Mouse (Mus musculus) embryonic stem cell, embryonic (primary cell): ENCODE results near the gene Ndufc2.
"Not testable (repeated sequence)": the region's sequence is repeated elsewhere in the genome, so short reads cannot be mapped to it uniquely, and the experiment has no call there.

Experiments
- CTCF ChIA-PET, 4 experiments: fragments of 300-600 bp in 2 of 4; fragments of 350-600 bp in 2 of 4; sonication (Branson Sonifier 250); formaldehyde crosslinking; loops; one replicate each; lab custom pipeline; 2022; ENCODE audit warnings: inconsistent platforms in 2 of 4; lab: Charles Lee
- POLR2A ChIA-PET, 4 experiments: fragments of 300-600 bp in 2 of 4; fragments of 350-600 bp in 2 of 4; sonication (Branson Sonifier 250); formaldehyde crosslinking; loops; one replicate each; lab custom pipeline; 2022; ENCODE audit warnings: antibody characterized with exemption in 4 of 4, inconsistent platforms in 1 of 4; lab: Charles Lee

Ndufc2 gene

DNA sequence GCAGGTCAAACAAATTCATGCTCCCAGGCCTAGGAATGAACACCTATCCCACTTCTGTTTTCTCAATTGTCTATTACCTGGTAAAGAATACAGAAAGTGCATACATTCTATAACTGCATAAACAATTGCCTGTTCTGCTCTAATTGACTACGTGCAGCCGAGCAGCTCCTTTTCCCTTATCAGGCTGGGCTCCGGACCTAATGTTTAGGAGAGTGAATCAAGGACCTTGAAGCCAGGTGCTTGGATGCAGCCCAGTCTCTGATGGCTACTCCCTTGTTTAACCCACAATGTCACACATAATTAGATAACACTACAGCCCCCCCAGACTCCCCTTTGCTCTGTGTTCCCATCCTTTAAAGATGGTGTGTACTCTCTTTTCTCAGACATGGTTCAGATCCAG, 33.7 kb downstream of the Ndufc2 start:
- CTCF ChIA-PET, result not testable (repeated sequence)
- POLR2A ChIA-PET, result interaction anchor here in 2 of 4 experiments (0.6 to 4.4 kb wide), 7 partner anchors 9 to 47 kb away, joined by 3 to 22 read pairs (median 4); partner anchors contain the start of genes Ints4 (in 1 of the 2) and Kctd14 (in 1 of the 2)

DNA sequence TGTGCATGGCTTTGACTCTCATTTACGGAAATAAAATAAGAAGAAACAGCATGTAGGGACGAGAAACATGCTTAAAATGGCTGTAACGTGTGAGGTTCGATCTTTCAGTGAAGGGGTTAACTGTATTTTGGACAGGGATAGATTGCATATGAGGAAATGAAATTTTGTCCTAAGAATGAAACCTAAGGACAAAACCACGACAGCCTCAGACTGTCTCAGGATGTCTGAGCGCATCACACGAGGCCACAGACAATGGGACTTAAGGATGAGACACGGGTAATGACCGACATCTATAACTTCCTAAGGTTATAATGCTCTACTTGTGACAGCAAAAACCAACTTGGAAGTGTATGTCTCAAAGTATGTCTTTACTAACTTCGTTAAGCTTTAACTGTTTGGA, 34.7 kb downstream of the Ndufc2 start:
- CTCF ChIA-PET, result no interaction called here
- POLR2A ChIA-PET, result interaction anchor here in 1 of 4 experiments (1.0 to 4.4 kb wide), 6 partner anchors 10 to 63 kb away, joined by 3 to 22 read pairs (median 4); partner anchors contain the start of genes Alg8, Ints4 and Kctd14

- ChIA-PET POLR2A (interaction anchor here in 2 of 4 experiments (0.5 to 1.3 kb wide), 8 partner anchors 9 to 1703 kb away, joined by 3 to 7 read pairs (median 4); no protein-coding TSS in a partner anchor), CTCF (interaction anchor here in 2 of 4 experiments (0.5 to 0.6 kb wide), 2 partner anchors 19 to 139 kb away, joined by 3 to 5 read pairs; no protein-coding TSS in a partner anchor)
Measured at GRCm38 (mm10) chr7:97438986-97439385, 39.2 kb downstream of the Ndufc2 start.

- POLR2A ChIA-PET, result interaction anchor here in 3 of 4 experiments (0.5 to 2.4 kb wide), 19 partner anchors 9 to 650 kb away, joined by 3 to 14 read pairs (median 4); partner anchors contain the start of genes Aamdc (in 2 of the 3), Ints4 (in 2 of the 3), Alg8 (in 1 of the 3) and Ndufc2 (in 1 of the 3)
- CTCF ChIA-PET, result no interaction called here
Measured at GRCm38 (mm10) chr7:97446171-97446925, 46.5 kb downstream of the Ndufc2 start.

DNA sequence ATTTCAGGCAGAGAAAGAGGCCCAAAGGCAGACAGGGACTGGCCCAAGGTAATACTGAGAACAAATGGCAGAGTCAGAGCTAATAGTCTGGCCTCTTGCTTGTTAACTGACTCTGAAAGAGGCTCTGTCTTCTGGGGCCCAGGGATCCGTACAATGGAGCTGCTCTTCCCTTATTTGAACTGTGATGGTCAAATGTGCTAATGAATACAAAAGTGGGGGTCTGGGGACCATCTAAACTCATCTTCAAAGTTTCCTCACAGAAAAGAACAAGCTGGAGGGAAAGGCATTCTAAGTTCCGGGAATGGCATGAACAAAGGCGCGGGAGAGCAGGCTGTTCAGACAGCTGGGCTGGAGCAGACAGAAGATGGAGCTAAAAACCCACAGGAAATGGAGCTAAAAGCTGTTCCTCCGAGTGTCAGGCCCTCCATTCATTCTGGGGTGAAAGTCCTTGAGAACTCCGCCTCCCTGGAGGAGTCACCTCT, 47.3 kb downstream of the Ndufc2 start:
- ChIA-PET CTCF (interaction anchor here in 1 of 4 experiments (1.1 kb wide), 1 partner anchor 22 kb away, joined by 5 read pairs; no protein-coding TSS in a partner anchor), POLR2A (interaction anchor here in 3 of 4 experiments (0.5 to 2.4 kb wide), 21 partner anchors 9 to 276 kb away, joined by 3 to 14 read pairs (median 4); partner anchors contain the start of genes Aamdc (in 2 of the 3), Ints4 (in 2 of the 3), Alg8 (in 1 of the 3) and Ndufc2 (in 1 of the 3))

- CTCF ChIA-PET, result interaction anchor here in 1 of 4 experiments (0.6 kb wide), 1 partner anchor 24 kb away, joined by 4 read pairs; no protein-coding TSS in a partner anchor
Measured at GRCm38 (mm10) chr7:97451023-97451422, 51.2 kb downstream of the Ndufc2 start, which contains the start of gene Kctd14. Kctd14 (plus strand) TSS chr7:97451323.

GRCm38 (mm10) chr7:97452196-97452595, 52.4 kb downstream of the Ndufc2 start:
- ChIA-PET CTCF (interaction anchor here in 2 of 4 experiments (0.6 to 1.0 kb wide), 3 partner anchors 29 to 896 kb away, joined by 3 to 11 read pairs (median 3); partner anchors contain the start of gene Ints4 (in 1 of the 2)), POLR2A (interaction anchor here in 3 of 4 experiments (0.5 to 3.9 kb wide), 5 partner anchors 9 to 150 kb away, joined by 3 to 22 read pairs (median 8); partner anchors contain the start of gene Ints4 (in 1 of the 3))

More at GRCm38 (mm10) chr7:97451023-97451422, 51.2 kb downstream of the Ndufc2 start, which contains the start of gene Kctd14:
- POLR2A ChIA-PET, result interaction anchor here in 2 of 4 experiments (1.3 to 3.9 kb wide), 4 partner anchors 8 to 30 kb away, joined by 3 to 22 read pairs (median 10); partner anchors contain the start of gene Ints4 (in 1 of the 2)

DNA sequence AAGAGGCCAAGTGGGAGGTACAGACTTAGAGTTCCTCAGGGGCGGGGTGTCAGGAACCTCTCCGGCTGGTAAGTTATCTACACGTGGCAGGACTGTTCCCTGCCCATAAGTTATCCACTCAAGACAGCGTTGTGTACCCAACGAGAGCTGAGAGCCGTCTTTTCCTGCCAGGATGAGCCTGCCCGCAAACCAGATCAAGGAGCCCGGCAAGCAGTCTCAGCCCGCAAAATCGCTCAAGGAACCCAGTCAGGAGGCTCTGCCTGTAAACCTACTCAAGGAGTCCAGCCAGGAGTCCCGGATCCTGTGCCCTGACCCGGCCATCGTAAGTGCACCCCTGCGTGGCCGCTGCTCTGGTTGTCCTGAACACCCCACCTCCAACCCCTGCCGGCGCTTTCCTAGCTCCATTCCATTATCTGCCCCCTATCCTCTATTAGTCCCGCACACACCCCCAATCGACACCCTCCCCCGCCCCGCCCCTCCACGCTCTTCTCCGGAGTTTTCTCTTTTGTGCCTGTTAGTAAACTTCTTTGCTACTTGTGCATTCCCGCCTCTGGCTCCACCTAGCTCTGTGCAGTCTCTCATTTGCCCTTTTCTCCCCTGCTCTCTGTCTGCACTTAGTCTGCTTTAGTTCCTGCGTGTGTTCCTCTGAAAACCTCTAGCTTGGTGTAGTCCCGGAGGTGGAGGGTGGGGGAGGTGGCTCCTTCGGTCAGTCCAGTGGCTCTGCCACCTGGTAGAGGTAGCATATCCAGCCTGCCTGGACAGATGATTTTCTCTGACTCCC, 53.5 kb downstream of the Ndufc2 start:
- CTCF ChIA-PET, result interaction anchor here in 3 of 4 experiments (0.6 to 1.7 kb wide), 6 partner anchors 11 to 619 kb away, joined by 3 to 8 read pairs (median 4); partner anchors contain the start of gene Ints4 (in 1 of the 3)
- POLR2A ChIA-PET, result interaction anchor here in 3 of 4 experiments (0.6 to 3.9 kb wide), 21 partner anchors 9 to 350 kb away, joined by 3 to 22 read pairs (median 3); partner anchors contain the start of genes Ints4 (in 3 of the 3), Aamdc (in 2 of the 3), Alg8 (in 2 of the 3) and Rsf1 (in 1 of the 3)

GRCm38 (mm10) chr7:97454795-97455194, 55.0 kb downstream of the Ndufc2 start:
- CTCF ChIA-PET, result interaction anchor here in 1 of 4 experiments (0.5 to 0.6 kb wide), 2 partner anchors 342 to 380 kb away, joined by 3 to 4 read pairs; no protein-coding TSS in a partner anchor
- POLR2A ChIA-PET, result interaction anchor here in 1 of 4 experiments (2.0 kb wide), 1 partner anchor 28 kb away, joined by 8 read pairs; no protein-coding TSS in a partner anchor

GRCm38 (mm10) chr7:97455577-97455976, 55.8 kb downstream of the Ndufc2 start:
- ChIA-PET CTCF (no interaction called here), POLR2A (interaction anchor here in 2 of 4 experiments (0.9 to 2.8 kb wide), 5 partner anchors 8 to 25 kb away, joined by 3 to 14 read pairs (median 6); partner anchors contain the start of gene Ints4 (in 1 of the 2))
